Mouse (Mus musculus) spleen, adult 2 months (tissue): ENCODE results near the gene Paxbp1.

Experiments used
- CTCF ChIP-seq: fragments of 200-500 bp; IDR thresholded peaks from 2 replicates; pipeline ENCODE4 v1.5.1; 2011; ENCODE audit warnings: mild to moderate bottlenecking, inconsistent platforms; ENCODE audit not compliant: insufficient read depth, insufficient read length, insufficient replicate concordance; ENCODE audit errors: extremely low read depth
- POLR2A ChIP-seq: fragments of 200-500 bp; IDR thresholded peaks from 2 replicates; pipeline ENCODE4 v1.6.1; 2011; ENCODE audit warnings: low read depth, low read length, inconsistent platforms

- no peak for TF ChIP-seq CTCF
- TF ChIP-seq POLR2A: no peak
These were observed 38.8 kb upstream of the Paxbp1 start for GRCm38 (mm10) chr16:91083002-91083646.
